Mouse (Mus musculus) leukemia stem cell, adult 10-12 weeks (primary cell): ENCODE measurements around the gene Krt25. TPM values are rescaled to one million over a fixed set of nuclear protein-coding genes. Genes with fewer than 3 reads are reported as not detected.

Experiments used
- polyA plus RNA-seq: library from polyadenylated mRNA; stranded (reverse); fragments of >175 nt; gene quantifications from 2 replicates; pipeline ENCODE4 v1.2.3, GENCODE M21; 2012; ENCODE audit warnings: low replicate concordance

The Krt25 gene
- polyA plus RNA-seq: not detected in 2 replicates

DNA sequence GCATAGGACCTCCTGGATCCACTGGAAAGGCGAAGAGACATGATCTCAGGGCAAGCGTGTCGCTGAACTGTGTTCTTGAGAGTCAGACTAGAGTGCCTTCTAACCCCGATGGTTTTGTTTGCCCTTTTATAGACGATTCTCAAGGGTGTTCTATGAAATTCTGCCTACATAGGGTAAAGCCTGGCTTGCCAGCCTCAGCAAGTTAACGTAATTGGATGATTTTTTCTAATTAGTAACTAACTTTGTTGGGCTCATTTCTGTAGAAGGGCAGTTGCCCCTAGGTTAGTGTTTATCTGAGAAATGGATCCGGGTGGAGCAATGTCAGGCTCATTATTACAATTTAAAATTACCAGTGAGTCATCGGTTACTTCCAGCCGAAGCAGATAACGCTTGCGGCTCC is at the start of gene Krt25:
Gene Krt25 (minus strand): TSS at position 101 of the 400 bp plus-strand sequence.

DNA sequence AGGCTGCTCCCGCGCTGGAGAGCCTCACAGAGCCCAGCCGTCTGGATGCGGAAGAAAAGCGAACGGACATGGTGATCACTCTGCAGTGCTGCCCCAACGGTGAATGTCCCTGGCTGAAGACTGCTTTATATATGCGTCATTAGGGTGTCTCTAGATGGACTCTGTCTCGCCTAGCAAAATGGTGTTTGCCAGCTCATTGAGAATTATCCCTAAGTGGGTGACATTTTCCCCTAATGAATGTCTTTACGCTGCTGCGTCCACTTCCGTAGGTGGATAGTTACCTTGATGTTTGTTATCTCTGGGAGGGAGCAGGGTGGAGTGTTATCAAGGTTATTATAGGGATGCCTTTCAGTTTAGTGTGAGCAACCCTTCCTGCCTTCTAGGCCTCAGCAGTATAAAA is 28.3 kb upstream of the Krt25 start, which contains the start of gene Krt27:
Gene Krt27 (minus strand): TSS at position 101 of the 400 bp plus-strand sequence.

DNA sequence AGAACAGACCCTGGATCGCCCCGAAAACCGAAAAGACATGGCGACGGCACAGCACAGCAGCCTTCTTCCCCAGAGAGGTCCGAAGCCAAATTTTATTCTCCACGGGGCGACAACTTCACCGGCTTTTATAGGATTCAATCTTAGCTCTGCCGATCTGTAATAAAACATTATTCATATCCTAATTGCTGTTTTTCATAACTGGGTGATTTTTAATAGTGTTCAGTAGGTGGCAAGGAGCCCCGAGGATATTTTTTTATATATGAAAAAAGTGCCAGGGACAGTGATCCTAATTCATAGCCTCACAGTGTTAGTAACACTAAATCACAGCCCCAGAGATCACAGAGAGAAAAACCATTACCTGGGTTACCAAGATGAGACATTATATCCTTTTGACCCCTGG is 15.1 kb upstream of the Krt25 start, which contains the start of gene Krt26:
Gene Krt26 (minus strand): TSS at position 101 of the 400 bp plus-strand sequence.

DNA sequence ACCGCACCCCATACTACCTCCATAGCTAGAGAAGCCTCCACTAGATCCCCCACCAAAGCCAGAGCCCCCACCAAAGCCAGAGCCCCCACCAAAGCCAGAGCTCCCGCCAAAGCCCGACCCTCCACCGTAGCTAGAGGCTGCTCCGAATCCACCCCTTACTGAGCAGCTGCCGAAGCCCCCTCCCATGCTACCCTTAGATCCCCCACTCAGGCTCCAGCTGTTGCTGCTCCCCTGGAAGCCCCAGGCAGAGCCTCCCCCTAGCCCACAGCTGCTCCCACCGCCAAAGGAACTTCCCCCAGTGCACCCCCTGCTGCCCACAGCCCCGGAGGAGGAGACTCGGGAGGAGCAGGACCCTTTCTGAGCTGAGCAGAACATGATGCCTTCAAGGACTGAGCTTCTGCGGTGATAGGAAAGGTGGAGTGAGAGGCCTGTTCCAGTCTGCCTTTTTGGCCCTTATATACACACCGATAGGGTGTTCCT is 37.9 kb downstream of the Krt25 start, which contains the start of gene Krt24:
Gene Krt24 (minus strand): TSS at position 430 of the 480 bp plus-strand sequence.

Other genes starting within 250 kb of the Krt25 start
- gene Tns4, start 233.6 kb downstream of the Krt25 start, polyA plus RNA-seq: 0.58 TPM in 1 of 2 replicates, not detected in the other
- gene Ccr7, start 167.9 kb downstream of the Krt25 start, polyA plus RNA-seq: 3.6 and 12.3 TPM in 2 replicates
- 113 and 193 TPM in 2 replicates for gene Smarce1, start 91.9 kb downstream of the Krt25 start, polyA plus RNA-seq
- 0.25 TPM in 1 of 2 replicates, not detected in the other for gene Krt222, start 78.9 kb downstream of the Krt25 start, polyA plus RNA-seq
- not detected in 2 replicates for gene Krt24, start 37.7 kb downstream of the Krt25 start, polyA plus RNA-seq
- not detected in 2 replicates for gene Krt26, start 15.0 kb upstream of the Krt25 start, polyA plus RNA-seq
- gene Krt27, start 28.2 kb upstream of the Krt25 start, polyA plus RNA-seq: not detected in 2 replicates
- gene Krt28, start 52.0 kb upstream of the Krt25 start, polyA plus RNA-seq: not detected in 2 replicates
- gene Krt10, start 66.4 kb upstream of the Krt25 start, polyA plus RNA-seq: 1.0 and 5.4 TPM in 2 replicates
- not detected in 2 replicates for gene Krt12, start 99.3 kb upstream of the Krt25 start, polyA plus RNA-seq
- not detected in 2 replicates for gene Krt20, start 115.2 kb upstream of the Krt25 start, polyA plus RNA-seq
- gene Krt23, start 170.2 kb upstream of the Krt25 start, polyA plus RNA-seq: not detected in 2 replicates
- gene Krt39, start 198.4 kb upstream of the Krt25 start, polyA plus RNA-seq: not detected in 2 replicates
- gene Krt40, start 220.2 kb upstream of the Krt25 start, polyA plus RNA-seq: not detected in 2 replicates
- gene Krtap3-3, start 227.9 kb upstream of the Krt25 start, polyA plus RNA-seq: not detected in 2 replicates
- not detected in 2 replicates for gene Krtap3-2, start 233.9 kb upstream of the Krt25 start, polyA plus RNA-seq
- not detected in 2 replicates for gene Gm11939, start 236.5 kb upstream of the Krt25 start, polyA plus RNA-seq
- gene Krtap3-1, start 243.7 kb upstream of the Krt25 start, polyA plus RNA-seq: not detected in 2 replicates